Mouse (Mus musculus) adrenal gland, postnatal 25 days (tissue): ENCODE measurements around the gene Catspere2. TPM values are rescaled to one million over a fixed set of nuclear protein-coding genes. Genes with fewer than 3 reads are reported as not detected.

ENCODE experiments used
- DNase-seq: peaks from one replicate; pipeline ENCODE4 v3.0.0; 2021; ENCODE audit warnings: mixed read lengths
- total RNA-seq: library from RNA; stranded (reverse); gene quantifications from 2 replicates; pipeline ENCODE4 v1.2.3, GENCODE M21; 2021

Gene Catspere2
- total RNA-seq, 1 experiment from 2014 or later = 2.4 TPM

DNA sequence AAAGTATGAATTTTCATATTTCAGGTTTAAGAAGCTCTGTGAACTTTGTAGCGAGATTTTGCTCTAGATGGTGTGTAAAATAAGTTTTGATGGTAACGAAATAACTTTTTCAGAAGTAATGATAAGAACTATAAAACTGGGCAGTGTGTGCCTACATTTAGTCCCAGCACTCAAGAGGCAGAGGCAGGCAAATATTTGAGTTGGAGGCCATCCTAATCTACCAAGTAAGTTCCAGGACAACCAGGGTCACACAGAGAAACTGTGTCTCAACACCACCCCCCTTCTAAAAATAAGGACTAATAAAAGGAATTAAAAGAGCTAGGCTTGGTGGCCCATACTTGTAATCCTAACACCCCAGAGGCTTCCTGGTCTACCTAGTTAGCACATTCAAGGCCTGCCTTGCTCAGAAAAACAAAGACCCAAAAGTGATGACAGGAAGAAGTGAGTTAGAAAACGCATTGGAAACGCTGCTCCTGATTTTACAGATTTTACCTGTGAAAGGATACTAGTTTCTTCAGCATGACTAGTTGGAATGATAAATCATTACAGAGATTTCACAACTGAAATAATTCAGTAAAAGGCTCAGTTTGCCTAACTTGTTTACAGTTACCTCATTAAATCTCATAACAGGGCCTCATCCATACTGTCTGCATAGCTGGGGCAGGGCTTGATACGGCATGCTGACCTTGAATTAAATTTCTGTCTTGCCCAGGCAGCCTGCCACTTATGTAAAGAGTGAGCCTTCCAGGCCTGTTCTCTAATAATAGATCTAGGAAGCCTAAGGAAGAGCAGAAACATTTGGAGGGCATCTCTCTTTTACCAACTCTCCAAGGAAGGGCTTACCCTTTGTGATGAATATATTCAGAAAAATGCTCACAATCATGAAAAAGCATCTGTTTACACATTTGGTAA, 236.2 kb downstream of the Catspere2 start:
- no peak for DNase-seq

Other genes starting within 250 kb of the Catspere2 start
- 67.7 and 72.6 TPM in 2 replicates for gene Adss, start 186.9 kb upstream of the Catspere2 start, total RNA-seq
- 24.3 and 25.5 TPM in 2 replicates for gene Desi2, start 204.0 kb downstream of the Catspere2 start, total RNA-seq